Mouse (Mus musculus) gonadal fat pad, adult 2 months (tissue): ENCODE results near the gene Zfp746. TPM values are rescaled to one million over a fixed set of nuclear protein-coding genes. Genes with fewer than 3 reads are reported as not detected.
A peak's percentile ranks its signal among the peaks of the same experiment; 100 is the strongest.

Experiments used
- DNase-seq: peaks from one replicate; pipeline ENCODE4 v3.0.0-alpha.2; 2012; ENCODE audit warnings: low read depth
- polyA plus RNA-seq: library from polyadenylated mRNA; depleted of rRNA; stranded (reverse); fragments of >200 nt; gene quantifications from 2 replicates; pipeline ENCODE4 v1.2.3, GENCODE M21; 2012; rRNA removed

Zfp746 gene
- polyA plus RNA-seq, result 15.4 and 15.9 TPM in 2 replicates

DNA sequence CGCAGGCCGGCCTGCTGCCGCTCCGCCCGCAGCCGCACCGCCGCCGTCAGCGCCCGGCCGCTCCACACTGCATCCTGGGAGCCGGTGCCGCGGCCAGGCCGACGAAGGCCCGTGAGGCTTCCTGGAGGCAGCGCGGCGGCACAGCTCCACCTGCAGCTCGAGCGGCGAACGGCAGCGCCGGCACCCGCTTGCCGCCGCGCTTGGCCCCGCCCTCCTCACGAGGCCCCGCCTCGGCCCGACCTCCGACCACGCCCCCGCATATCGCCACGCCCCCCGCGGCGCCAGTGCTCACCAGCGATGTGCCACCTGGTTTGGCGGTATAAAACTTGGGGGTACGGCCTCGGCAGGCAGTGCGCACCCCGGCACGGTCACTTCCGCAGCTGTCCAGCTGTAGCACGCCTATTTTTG is at the start of gene Zfp746:
Zfp746 (minus strand) TSS at position 123 of the 408 bp plus-strand sequence.
- no peak for DNase-seq

DNA sequence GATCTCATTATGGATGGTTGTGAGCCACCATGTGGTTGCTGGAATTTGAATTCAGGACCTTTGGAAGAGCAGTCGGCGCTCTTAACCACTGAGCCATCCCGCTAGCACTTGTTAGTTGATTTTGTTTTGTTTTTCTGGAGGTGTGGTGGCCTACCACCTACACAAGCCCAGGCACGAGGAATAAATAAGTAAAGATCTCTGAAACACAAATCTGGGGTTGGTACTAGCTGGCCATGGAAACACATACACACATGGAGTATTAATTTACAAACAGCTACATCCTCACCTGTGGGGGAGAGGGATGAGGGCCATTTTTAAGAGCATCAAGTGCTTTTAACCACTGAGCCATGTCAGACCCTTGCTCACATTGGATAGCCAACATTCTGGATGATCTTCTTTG is 34.7 kb upstream of the Zfp746 start:
- peak; percentile 16 for DNase-seq

DNA sequence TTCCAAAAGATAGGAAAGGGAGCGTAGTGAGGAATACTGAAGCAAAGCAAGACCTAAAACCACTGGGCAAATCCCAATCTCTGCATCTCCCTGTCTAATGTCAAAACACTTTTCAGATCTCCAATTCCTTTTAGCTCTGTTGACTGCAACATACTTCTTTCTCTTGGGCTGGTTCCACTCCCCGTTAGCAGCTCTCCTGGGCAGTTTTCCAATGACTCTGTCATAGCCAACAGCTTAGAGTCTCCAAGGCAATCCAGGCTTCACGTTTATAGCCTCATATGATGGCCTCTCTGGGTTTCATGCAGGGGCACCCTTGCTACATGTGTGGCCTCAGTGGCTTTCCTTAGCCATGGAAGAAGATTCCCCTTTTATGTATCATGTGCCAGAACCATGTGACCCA is 29.6 kb upstream of the Zfp746 start:
- no peak for DNase-seq

DNA sequence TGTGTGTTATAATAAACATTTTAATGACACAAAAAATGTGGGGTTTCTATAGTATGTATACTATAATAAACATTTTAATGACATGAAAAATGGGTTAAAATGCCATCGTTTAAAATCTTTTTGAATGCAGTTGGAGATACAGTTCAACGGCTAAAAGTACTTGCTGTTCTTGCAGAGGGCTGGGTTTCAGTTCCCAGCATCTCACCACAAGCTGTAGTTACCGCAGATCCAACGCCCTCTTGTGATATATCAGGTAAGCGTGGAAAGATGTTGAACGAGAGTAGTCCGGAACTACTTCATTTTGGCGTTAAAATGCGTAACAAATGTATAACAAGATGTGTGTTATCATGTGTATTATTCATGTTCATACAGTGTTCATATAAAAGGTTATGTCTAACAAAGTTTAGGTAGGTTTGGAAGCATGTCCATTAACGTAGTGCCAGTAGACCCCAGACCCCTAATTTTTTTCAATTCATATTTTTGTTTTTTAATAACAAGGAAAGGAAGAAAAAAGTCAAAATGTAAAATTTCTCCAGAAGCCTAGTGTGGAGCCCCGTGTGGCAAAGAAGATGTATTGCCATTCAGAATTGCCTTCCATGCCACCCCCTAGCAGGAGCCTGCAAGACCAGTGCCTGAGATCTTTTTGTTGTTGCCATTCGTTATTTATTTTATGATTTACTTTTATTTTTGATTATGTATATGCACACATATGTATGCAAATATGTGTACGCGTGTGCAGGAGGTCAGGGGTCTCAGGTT is 743 bp upstream of the Zfp746 start:
- DNase-seq, result no peak

DNA sequence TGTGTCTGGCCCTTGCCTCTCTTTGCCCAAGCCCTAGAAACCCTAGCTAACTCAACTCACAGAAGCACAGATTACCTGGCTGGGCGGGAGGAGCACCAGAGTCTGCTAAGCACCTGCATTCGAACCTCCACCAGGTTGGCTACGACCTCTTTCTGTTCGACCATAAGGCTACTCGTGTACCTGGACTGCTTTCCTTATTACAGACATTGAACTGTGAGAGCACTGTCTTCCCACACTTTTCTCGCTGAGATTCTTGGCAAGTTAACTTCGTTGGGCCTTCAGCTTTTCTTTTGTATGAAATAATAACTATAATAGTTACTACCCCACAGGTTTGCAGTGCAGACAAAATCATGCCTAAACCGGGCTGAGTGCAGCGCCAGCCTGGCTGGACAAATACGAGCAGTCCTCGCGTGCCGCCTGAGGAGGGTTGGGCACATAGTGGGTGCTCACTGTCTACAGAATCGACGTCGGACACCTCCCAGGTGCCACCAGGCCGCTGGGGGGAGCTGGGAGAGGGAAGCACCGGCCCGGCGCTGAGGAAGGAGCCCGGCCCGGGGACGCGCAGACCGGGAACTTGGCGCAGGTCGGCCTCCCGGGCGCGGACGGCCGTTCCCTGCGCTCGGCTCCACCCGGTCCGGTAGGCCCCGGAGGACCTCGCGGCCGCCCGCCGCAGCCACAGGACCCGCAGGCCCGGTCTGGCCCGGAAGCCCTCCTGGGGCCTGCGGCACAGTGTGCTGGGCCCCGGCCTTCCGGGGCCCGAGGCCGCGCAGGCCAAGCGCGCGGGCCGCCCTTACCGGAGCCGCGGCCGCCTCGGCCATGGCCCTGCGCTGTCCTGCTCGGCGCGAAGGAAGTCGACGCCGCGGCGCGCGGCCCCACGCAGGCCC is 630 bp downstream of the Zfp746 start:
- DNase-seq, result no peak

DNA sequence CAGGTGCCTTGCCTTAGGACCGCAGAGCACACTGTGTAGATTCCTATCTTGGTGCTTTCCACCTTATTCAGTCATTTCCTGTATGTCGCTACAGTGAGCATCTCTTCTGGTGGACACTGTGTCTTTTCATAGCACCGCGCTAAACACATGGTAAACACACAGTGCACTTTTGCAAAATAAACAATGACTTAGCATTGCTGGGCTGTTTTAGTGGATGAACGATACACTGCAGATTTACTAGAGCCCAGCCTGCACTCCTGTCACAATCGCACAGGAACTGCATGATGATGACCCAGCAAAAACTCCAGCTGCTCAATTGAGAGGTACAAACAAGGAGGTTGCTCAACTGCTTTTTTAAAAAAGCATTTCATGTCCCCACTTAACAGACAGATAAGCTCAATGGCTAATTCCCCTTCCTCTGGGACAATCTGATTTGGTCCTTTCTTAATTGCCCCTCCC is 2.6 kb downstream of the Zfp746 start:
- no peak for DNase-seq

DNA sequence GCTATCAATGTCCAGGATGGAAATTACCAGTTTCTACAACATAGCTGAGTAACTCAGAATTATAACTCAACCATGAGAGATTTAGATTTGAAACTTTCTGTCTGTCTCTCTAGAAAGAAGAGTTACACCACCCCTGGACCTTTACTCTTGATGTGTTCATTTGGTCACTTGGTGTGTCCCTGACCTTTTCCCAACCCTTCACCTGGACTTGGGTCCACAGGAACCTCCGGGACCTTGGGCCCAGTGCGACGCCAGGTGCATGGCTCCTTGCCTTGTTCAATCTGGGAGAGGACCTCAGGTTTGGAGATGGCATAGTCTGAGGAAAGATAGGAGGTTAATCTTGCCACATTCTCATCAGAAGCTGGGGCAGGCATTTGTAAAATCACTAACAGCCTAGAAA is 4.4 kb downstream of the Zfp746 start:
- no peak for DNase-seq

DNA sequence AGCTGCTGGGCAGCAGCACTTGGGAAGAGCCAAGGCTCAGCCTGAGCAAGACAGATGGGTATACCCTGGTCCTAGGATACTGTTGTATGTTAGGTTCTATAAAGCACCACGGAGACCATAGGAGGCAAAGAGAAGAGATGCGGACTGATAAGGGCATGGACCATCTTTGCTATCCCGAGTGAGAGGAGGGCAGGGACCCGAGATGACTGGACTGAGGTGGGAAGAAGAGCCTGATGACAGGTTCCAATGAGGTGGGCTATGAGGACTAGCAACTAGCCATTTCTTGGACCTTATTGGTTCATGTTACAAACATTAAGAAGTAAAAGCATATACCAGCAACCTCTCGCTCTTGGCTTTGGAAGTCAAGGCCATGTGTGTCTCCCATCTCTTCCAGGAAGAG is 5.4 kb downstream of the Zfp746 start:
- DNase-seq, result no peak

DNA sequence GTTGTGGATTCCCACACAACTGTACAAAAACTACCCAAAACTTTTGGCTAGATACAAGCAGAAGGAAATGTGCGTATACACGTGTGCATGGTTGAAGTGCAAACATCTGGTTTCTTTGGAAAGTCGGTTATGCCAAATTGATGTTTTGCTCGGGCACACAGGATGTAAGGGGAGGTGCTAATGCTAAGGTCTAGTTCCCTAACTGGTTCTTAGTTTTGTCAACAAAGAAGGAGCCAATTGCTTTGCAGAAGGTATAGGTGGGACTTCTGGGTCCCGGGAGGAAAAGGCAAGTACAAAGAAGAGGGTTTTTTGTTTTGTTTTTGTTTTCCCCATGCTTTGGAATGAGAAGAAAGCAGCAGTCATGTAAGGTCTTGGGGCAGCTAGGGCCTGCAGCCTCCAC is 13.1 kb downstream of the Zfp746 start:
- DNase-seq, result no peak

DNA sequence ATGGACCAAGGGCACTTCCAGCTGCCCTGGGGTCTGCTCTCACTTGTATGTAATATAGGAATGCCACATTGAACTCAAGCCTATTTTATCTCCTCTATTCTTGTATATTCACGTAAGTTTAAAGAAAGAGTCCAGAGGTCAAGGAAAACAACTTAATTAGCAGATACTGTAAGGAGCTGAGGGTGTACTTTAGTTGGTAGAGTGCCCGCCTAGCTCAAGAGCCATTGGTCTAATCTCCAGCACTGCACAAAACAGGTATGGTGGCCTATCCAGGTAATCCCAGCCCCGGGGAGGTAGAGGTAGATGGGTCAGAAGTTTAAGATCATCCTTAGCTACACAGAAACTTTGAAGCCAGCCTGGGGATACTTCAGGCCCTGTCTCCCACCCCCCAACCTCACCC is 18.9 kb downstream of the Zfp746 start:
- DNase-seq, result no peak

DNA sequence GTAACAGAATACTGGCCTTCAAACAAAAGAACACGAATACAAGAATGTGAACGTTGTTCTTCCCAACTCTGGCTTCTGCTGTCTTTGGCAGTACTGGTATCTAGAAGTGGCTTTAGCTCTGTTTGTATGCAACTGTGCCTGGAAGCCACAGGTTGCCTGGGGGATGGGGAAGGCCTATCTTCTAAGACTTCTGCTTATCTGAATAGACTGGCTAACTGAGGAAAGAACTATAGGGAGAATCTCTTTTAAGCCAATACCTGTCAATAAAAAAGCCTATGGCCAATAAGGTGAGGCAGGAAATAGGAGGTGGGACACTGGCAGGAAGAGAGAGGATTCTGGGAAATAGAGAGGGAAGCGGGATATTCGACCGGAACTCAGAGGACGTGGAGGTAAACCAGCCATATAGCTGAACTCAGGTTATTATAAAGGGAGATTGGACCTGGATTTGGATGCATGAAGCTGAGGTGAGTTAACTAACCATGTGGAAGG is 20.8 kb downstream of the Zfp746 start:
- no peak for DNase-seq

DNA sequence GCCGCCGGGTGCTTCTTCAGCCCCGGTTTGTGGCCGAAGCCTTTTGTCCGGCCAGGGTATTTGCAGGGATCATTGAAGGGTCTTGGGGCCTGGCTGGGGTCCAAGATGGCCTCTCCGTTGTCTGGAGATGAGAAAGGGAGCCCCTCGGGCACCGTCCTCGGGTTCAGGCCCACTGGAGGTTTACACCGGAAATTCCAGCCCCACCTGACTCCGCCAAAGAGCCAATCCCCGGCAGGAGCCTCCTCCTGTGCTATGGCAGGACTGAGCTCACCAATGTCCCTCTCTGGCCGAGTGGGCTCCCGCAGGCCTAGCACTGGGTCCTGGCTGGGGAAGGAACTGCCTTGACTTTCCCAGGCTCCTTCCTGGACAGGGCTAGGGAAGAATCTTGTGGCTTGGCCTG is 21.9 kb downstream of the Zfp746 start:
- DNase-seq, result no peak

DNA sequence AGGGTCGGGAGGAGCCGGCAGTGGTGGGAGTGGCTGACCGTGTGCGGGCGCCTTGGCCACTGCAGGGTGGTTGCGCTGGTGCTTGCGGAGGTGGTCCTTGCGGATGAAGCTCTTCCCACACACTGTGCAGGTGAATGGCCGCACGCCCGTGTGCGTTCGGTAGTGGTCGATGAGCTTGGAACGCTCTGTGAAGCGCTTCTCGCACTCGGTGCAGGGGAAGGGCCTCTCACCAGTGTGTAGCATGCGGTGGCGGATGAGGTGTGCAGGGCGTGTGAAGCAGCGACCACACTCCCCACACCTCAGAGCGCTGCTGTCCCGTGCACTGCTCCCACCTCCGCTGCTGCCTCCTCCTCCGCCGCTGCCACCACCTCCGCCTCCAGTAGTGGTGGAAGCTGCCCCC is 22.5 kb downstream of the Zfp746 start:
- no peak for DNase-seq

DNA sequence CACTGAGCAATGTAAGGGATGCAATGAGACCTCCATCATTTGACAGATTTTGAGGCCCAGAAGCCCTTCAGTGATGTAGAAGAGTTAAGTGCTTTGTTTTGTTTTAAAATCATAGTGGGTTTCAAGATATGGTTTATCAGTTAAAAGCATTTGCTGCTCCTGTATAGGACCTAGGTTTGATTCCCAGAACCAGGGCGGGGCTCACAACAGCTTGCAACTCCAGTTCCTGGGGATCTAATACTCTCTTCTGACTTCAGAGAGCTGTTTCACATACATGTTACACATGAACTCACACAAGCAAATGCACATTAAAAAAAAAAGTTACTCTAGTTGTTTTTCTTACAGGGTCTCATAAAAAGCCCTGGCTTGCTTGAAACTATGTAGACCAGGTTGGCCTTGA is 25.5 kb downstream of the Zfp746 start:
- DNase-seq, result no peak

DNA sequence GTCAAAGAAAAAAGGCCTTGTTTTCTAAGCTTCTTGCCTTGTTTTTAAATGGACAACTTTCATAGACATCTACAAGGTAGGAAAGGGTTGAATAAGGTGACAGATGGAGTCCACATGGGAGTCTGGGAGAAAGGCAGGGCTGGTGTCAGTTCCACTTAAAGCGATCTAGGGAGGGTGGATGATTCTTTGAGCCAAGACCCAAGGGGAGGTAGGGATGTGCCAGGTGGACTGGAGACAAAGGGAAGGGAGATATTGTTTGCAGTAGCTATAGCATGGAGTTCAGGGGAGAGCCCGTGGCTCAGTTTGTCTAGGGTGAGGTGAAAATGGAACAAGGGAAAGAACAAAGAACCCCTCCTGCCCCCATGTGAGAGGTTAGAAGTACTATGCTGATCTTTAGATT is 26.0 kb downstream of the Zfp746 start:
- no peak for DNase-seq

DNA sequence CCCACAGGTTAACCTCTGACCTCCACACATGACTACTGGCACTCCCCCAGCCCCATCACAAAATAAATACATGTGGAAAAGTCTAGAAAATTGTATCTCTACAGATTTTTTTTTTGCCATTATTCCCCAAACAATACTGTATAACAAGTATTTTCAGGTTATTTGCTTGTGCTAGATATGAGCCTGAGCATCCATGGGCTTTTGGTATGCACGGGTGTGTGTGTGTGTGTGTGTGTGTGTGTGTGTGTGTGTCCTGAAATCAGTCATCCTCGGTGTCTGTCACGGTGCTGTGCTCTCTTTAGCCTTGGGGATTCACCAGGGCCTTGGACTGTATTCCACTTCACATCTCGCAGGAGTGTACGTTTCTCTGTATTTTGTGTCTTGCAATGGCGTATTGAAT is 34.3 kb downstream of the Zfp746 start:
- DNase-seq, result no peak

DNA sequence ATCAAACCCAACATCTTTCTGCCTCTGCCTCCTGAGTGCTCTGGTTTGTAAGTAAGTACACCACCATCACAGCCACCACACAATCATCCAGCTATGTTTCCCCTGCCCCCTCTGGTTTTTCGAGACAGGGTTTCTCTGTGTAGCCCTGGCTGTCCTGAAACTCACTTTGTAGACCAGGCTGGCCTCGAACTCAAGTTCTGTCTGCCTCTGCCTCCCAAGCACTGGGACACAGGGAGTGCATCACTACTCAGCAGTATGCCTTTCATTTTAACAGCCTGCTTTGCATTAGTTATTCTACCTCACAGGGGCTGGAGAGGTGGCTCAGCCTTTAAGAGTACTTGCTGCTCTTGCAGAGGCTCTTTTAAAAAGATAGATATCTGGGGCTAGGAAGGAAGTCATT is 34.7 kb downstream of the Zfp746 start:
- DNase-seq, result no peak

DNA sequence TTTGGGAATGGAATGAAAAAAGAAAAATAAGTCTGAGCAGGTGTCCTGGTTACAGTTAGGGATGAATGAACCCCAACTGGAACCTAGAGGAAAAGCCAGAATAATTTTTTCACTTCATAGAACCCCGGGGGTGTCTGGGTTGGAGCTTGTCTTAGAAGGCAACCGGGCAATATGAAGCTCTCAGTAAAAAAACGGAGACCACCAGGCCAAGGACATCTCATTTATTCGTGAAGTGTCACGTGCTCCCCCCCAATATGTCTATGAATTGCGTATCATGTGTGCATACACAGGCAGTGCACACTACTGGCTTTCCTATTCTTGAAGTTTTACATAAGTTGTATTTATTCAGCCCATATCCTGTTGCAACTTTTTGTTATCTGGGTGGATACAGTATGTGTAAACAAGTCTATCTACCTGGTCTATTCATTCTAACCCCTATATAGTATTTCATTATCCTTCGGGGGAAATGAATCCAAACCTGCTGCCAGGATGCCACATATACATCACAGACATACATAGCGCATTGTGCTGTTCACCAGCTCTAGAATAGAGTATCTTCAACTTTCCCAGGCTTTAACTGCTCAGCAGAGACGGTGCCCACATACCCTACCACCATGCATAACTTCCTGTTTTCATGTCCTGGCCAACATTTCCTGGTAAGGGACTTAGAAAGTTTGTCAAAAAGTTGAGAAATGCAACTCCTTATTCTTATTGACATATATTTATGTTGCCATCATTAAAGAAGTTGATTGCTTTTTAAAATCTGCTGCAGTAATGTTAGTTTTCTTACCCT is 36.9 kb downstream of the Zfp746 start:
- DNase-seq, result no peak

DNA sequence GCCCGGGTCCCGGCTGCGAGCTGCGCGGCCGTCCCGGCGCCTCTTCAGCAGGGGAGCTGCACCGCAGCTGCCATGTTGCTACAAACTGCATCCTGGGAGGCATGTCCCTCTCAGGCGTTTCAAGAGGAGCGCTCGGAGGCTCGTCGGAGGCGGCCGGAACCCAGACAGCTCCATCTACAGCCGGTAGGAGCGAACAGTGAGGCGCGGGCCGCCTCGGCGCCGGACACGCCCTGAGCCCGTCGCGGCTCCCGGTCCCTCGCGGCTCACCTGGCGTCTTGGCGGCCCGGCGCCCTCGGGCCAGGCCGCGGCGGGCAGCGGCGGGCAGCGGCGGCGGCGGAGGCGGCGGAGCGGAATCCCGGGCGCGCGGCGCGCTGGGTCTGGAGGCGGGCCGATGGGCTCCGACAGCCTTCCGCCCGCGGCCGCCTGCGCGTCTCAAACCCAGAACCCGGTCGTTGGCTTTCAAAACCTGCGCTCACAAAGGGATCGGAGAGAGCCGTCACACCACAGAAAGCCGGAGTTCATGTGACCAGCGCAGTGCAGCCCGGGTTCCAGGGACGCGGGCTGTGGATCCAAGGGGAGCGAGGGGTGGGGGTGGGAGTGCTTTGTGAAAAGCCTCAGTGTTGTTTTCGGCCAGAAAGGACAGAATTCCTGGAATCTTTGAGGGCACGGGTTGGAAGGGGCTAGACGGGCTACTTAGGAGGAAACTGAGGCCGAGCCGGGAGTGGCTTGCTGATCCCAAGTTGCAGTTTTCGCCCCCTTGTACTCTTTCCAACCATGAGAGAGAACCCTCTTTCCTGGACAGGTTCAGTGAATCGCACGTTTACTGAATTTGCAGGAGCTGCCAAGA is 37.7 kb downstream of the Zfp746 start, which contains the start of gene Zfp777:
Zfp777 (minus strand) TSS at position 486 of the 847 bp plus-strand sequence.
- no peak for DNase-seq

DNA sequence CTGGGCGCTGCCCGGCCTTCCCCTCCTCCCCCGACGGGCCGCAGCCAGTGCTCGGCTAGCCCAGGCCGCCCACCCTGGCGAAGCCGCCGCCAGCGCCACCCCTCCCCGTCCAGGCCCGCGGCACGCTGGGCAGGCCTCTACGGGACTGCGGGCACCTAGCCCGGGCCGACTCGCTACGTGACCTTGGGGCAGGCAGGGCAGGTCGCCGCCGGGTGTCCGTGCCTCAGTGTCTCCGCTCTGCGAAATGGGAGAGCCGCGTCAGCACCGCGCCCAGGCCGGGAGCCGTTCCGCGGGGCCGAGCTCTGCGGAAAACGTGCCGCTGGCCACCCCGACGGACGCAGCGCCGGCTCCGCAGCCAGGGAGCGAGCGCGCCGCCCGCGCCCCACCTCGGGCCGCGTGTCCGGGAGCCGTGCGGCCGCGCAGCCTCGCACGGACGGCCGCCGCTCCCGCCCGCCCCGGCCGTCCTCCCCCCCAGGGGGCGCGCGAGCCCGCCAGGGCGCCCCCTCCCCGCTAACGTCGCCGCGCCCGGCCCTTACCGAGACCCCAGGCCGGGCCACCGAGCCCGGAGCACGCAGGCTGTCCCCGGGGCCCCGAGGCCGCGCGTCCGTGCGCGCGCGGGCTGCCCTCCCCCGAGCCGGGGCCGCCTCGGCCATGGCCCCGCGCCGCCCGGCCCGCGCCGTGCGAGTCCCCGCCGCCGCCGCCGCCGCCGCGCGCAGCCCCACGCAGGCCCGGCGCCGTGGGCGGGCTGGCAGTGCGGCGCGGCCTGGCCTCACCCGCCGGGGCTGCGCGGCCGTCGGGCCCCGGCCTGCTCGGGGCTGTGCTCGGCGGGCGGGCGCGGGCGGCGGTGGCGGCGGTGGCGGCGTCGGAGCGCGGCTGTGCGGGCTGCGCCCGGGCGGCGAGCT is 38.7 kb downstream of the Zfp746 start:
- DNase-seq, result no peak
